Mouse (Mus musculus) kidney, embryonic 15.5 days (tissue): Measurements from ENCODE around the gene Mark3. TPM values are rescaled to one million over a fixed set of nuclear protein-coding genes. Genes with fewer than 3 reads are reported as not detected.
"Not testable (repeated sequence)": the region's sequence is repeated elsewhere in the genome, so short reads cannot be mapped to it uniquely, and the experiment has no call there.

ENCODE experiments used
- ATAC-seq: fragments of 200-750 bp; cut with Nextera tagmentation; replicated peaks from 2 replicates; pipeline ENCODE4 v1.8.0; 2017; ENCODE audit warnings: moderate TSS enrichment; ENCODE audit not compliant: low FRiP score
- H3K27ac ChIP-seq: fragments of 300-500 bp; sonication (generic); 2 replicates; pipeline ENCODE4 v1.5.1; 2015; ENCODE audit warnings: mild to moderate bottlenecking, inconsistent platforms
- H3K27me3 ChIP-seq: fragments of 300-500 bp; sonication (generic); 2 replicates; pipeline ENCODE4 v1.6.1; 2015; ENCODE audit warnings: inconsistent platforms
- H3K36me3 ChIP-seq: fragments of 300-500 bp; sonication (generic); 2 replicates; pipeline ENCODE4 v1.6.1; 2015; ENCODE audit warnings: inconsistent platforms
- H3K4me1 ChIP-seq: fragments of 300-500 bp; sonication (generic); 2 replicates; pipeline ENCODE4 v1.6.1; 2015; ENCODE audit warnings: inconsistent platforms
- H3K4me2 ChIP-seq: fragments of 300-500 bp; sonication (generic); 2 replicates; pipeline ENCODE4 v1.6.1; 2015; ENCODE audit warnings: moderate library complexity, mild to moderate bottlenecking, inconsistent platforms
- H3K4me3 ChIP-seq: fragments of 300-500 bp; sonication (generic); replicated peaks from 2 replicates; pipeline ENCODE4 v1.5.1; 2015; ENCODE audit warnings: mild to moderate bottlenecking, inconsistent platforms
- H3K9ac ChIP-seq: fragments of 300-500 bp; sonication (generic); 2 replicates; pipeline ENCODE4 v1.6.1; 2015; ENCODE audit warnings: mild to moderate bottlenecking, inconsistent platforms
- H3K9me3 ChIP-seq: fragments of 300-500 bp; sonication (generic); replicated peaks from 2 replicates; pipeline ENCODE4 v1.6.1; 2016; ENCODE audit warnings: inconsistent platforms
- WGBS: fragments of 180-500 bp; shearing (Covaris S2); methylation state at CpG from one replicate; pipeline ENCODE4 v1.1.7; 2015; ENCODE audit warnings: mixed read lengths; 5-methylcytosine and 5-hydroxymethylcytosine counted together
- polyA plus RNA-seq: library from polyadenylated mRNA; unstranded; fragments of >200 nt; fragmentation: Nextera tagmentation; extraction: Ambion mirVana; gene quantifications from 2 replicates; pipeline ENCODE4 v1.2.1, GENCODE M21; 2015

Mark3 gene
- polyA plus RNA-seq, 1 experiment from 2014 or later: 50.3 TPM

GRCm38 (mm10) chr12:111539041-111539345 lies 35.3 kb upstream of the Mark3 start:
- H3K36me3 ChIP-seq: peaks cover 48% of the 10 kb centered on the region
- no peak for ATAC-seq
- peak overlapping the region; percentile 60 for H3K4me2 ChIP-seq
- peak overlapping the region; percentile 98 for H3K27ac ChIP-seq
- peaks cover 34% of the 10 kb centered on the region for H3K4me1 ChIP-seq
- H3K9me3 ChIP-seq: no peaks in the 10 kb centered on the region
- peak overlapping the region; percentile 51 for H3K4me3 ChIP-seq
- WGBS: 1% methylated on average over 18 of the region's 18 CpGs
- H3K27me3 ChIP-seq: no peaks in the 10 kb centered on the region
- H3K9ac ChIP-seq: peak overlapping the region; percentile 98

- no peaks in the 10 kb centered on the region for H3K27me3 ChIP-seq
- ATAC-seq: no peak
- H3K4me2 ChIP-seq: no peak overlapping the region
- 89% methylated on average over 3 of the region's 3 CpGs for WGBS
- H3K4me1 ChIP-seq: no peaks in the 10 kb centered on the region
- no peaks in the 10 kb centered on the region for H3K9me3 ChIP-seq
- no peak overlapping the region for H3K4me3 ChIP-seq
- H3K36me3 ChIP-seq: peaks cover 61% of the 10 kb centered on the region
- H3K9ac ChIP-seq: no peak overlapping the region
- no peak overlapping the region for H3K27ac ChIP-seq
Observed at GRCm38 (mm10) chr12:111547070-111547469, 27.3 kb upstream of the Mark3 start.

- no peak overlapping the region for H3K27ac ChIP-seq
- no peak overlapping the region for H3K4me2 ChIP-seq
- no peak overlapping the region for H3K9ac ChIP-seq
- no peak overlapping the region for H3K4me3 ChIP-seq
- H3K9me3 ChIP-seq: no peaks in the 10 kb centered on the region
- H3K4me1 ChIP-seq: no peaks in the 10 kb centered on the region
- no peaks in the 10 kb centered on the region for H3K27me3 ChIP-seq
- no peak; the same call in 1 of the 2 replicates for ATAC-seq
- peaks cover 45% of the 10 kb centered on the region for H3K36me3 ChIP-seq
- 59% methylated on average over 2 of the region's 2 CpGs for WGBS
Observed at GRCm38 (mm10) chr12:111548555-111549289, 25.6 kb upstream of the Mark3 start.

GRCm38 (mm10) chr12:111550679-111551078 lies 23.6 kb upstream of the Mark3 start:
- Histone ChIP-seq H3K9ac (no peak overlapping the region), H3K9me3 (no peaks in the 10 kb centered on the region), H3K27me3 (no peaks in the 10 kb centered on the region), H3K27ac (no peak overlapping the region), H3K4me1 (no peaks in the 10 kb centered on the region), H3K36me3 (peaks cover 30% of the 10 kb centered on the region), H3K4me3 (no peak overlapping the region), H3K4me2 (no peak overlapping the region)
- no peak for ATAC-seq
- 62% methylated on average over 1 of the region's 1 CpGs for WGBS

DNA sequence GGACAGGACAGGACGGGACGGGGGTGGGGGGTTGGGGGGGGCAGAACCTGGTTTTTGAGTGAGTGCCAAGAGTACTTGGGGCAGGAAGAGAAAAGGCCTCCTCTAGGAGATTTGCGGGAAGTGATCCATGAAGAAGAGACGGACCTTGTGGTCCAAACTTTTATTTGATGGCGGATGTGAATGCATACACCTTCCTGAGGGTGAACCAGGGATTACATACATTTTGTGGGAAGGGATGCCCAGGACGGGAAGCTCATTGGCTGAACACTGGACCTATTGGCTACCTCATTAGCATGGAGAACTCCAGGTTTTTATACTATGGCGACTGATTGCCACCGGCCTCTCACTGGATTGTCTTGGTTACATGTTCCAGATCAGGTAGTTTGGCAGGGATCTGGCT lies 22.0 kb upstream of the Mark3 start:
- H3K9me3 ChIP-seq: no peaks in the 10 kb centered on the region
- no peak overlapping the region for H3K9ac ChIP-seq
- H3K36me3 ChIP-seq: peaks cover 16% of the 10 kb centered on the region
- ATAC-seq: no peak
- no peak overlapping the region for H3K4me3 ChIP-seq
- no peak overlapping the region for H3K27ac ChIP-seq
- no peaks in the 10 kb centered on the region for H3K4me1 ChIP-seq
- WGBS: 63% methylated on average over 8 of the region's 8 CpGs
- no peaks in the 10 kb centered on the region for H3K27me3 ChIP-seq
- no peak overlapping the region for H3K4me2 ChIP-seq

GRCm38 (mm10) chr12:111555357-111555756 lies 19.0 kb upstream of the Mark3 start:
- H3K4me2 ChIP-seq: no peak overlapping the region
- 68% methylated on average over 4 of the region's 4 CpGs for WGBS
- no peak for ATAC-seq
- H3K27ac ChIP-seq: no peak overlapping the region
- H3K36me3 ChIP-seq: no peaks in the 10 kb centered on the region
- no peak overlapping the region for H3K9ac ChIP-seq
- no peaks in the 10 kb centered on the region for H3K27me3 ChIP-seq
- H3K9me3 ChIP-seq: no peaks in the 10 kb centered on the region
- no peak overlapping the region for H3K4me3 ChIP-seq
- no peaks in the 10 kb centered on the region for H3K4me1 ChIP-seq

DNA sequence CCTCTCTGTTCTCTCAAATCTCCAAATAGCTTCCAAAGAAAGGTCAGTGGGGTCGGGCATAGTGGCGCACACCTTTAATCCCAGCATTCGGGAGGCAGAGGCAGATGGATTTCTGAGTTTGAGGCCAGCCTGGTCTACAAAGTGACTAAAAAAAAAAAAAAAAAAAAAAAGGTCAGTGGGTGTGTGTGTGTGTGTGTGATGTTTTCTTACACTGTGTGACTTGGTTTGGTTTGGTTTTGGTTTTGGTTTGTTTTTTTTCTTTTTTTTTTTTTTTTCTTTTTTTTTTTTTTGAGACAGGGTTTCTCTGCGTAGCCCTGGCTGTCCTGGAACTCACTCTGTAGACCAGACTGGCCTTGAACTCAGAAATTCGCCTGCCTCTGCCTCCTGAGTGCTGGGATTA lies 18.4 kb upstream of the Mark3 start:
- not testable (repeated sequence) for H3K4me2 ChIP-seq, ATAC-seq, H3K9ac ChIP-seq, H3K9me3 ChIP-seq, H3K27me3 ChIP-seq, H3K36me3 ChIP-seq, H3K4me3 ChIP-seq, H3K27ac ChIP-seq, H3K4me1 ChIP-seq
- WGBS: 83% methylated on average over 5 of the region's 5 CpGs

DNA sequence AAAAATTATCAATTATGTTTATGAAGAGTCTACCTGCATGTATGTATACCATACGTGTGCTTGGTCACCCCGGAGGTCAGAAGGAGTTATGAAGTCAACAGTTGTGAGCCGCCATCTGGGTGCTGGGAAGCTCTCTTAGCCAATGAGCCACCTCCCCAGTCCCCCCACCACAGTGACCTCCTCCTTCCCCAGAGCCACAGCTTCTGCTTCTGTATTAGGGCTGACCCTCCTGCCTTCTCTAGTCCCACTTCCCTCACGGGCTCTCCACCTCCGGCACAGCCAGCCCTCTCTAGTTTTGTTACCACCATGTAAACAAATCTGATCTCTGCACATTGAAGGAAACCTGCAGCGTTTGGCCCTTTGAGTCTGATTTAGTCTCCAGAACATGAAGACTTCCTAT lies 16.8 kb upstream of the Mark3 start:
- Histone ChIP-seq H3K4me2 (no peak overlapping the region), H3K4me3 (no peak overlapping the region), H3K9me3 (no peaks in the 10 kb centered on the region), H3K27me3 (no peaks in the 10 kb centered on the region), H3K9ac (no peak overlapping the region), H3K27ac (no peak overlapping the region), H3K4me1 (no peaks in the 10 kb centered on the region), H3K36me3 (no peaks in the 10 kb centered on the region)
- no peak for ATAC-seq
- 63% methylated on average over 6 of the region's 6 CpGs for WGBS

GRCm38 (mm10) chr12:111558655-111559054 lies 15.7 kb upstream of the Mark3 start:
- Histone ChIP-seq H3K4me1 (no peaks in the 10 kb centered on the region), H3K9ac (no peak overlapping the region), H3K4me2 (no peak overlapping the region), H3K36me3 (no peaks in the 10 kb centered on the region), H3K27ac (no peak overlapping the region), H3K27me3 (no peaks in the 10 kb centered on the region), H3K4me3 (no peak overlapping the region), H3K9me3 (no peaks in the 10 kb centered on the region)
- peak; percentile 64; the same call in 1 of the 2 replicates for ATAC-seq
- WGBS: 54% methylated on average over 2 of the region's 2 CpGs

DNA sequence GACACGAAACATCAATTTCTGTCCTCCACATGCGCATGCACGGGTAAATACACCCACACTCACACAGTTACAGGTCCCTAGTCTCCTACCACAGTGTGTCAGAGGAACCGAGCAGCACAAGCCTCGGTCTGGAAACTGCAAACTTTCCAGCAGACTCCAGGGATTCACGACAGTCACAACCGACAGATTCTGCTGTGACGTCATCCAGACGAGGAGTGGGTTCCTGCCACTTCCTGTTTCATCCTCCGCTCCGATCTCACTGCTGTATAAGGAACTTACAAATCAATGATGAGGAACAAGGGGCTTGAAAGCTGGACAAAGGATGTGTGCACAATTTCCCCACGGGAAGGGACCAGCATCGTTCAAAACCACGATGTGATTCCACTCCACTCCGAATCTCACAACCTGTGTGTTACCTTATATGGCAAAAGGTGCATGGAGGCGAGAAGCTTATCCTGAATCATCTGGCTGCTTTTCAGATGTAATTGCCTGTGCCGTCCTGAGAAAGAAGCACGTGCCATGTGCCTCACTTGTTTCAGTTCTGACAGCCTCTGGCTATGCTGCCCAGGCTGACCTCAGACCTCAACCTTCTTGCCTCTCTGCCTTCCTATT lies 14.6 kb upstream of the Mark3 start:
- Histone ChIP-seq H3K27ac (no peak overlapping the region), H3K4me2 (peak overlapping the region; percentile 43), H3K4me3 (peak overlapping the region; percentile 17), H3K9ac (no peak overlapping the region), H3K36me3 (no peaks in the 10 kb centered on the region), H3K27me3 (no peaks in the 10 kb centered on the region), H3K4me1 (no peaks in the 10 kb centered on the region), H3K9me3 (no peaks in the 10 kb centered on the region)
- 43% methylated on average over 18 of the region's 18 CpGs for WGBS
- ATAC-seq: no peak

DNA sequence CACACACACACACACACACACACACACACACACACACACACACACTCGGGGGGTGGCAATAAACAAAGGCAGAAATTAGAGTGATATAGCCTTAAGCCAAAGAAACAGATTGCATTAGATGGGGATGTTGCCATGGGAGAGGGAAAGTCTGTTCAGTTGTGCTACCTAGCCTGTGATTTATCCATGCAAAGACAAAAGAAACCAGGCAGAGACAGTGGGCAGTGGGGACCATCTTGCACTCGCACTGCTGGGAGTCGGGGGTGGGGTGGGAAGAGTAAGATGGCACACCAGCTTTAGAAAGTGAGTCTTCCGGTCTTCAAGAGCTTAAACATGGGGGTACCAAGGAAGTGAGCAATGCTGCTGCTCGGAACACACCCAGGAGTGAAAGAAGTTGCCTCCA lies 14.0 kb upstream of the Mark3 start:
- 73% methylated on average over 5 of the region's 5 CpGs for WGBS
- Histone ChIP-seq H3K4me1 (no peaks in the 10 kb centered on the region), H3K4me2 (no peak overlapping the region), H3K9me3 (no peaks in the 10 kb centered on the region), H3K36me3 (no peaks in the 10 kb centered on the region), H3K27ac (no peak overlapping the region), H3K9ac (no peak overlapping the region), H3K4me3 (no peak overlapping the region), H3K27me3 (no peaks in the 10 kb centered on the region)
- no peak for ATAC-seq

DNA sequence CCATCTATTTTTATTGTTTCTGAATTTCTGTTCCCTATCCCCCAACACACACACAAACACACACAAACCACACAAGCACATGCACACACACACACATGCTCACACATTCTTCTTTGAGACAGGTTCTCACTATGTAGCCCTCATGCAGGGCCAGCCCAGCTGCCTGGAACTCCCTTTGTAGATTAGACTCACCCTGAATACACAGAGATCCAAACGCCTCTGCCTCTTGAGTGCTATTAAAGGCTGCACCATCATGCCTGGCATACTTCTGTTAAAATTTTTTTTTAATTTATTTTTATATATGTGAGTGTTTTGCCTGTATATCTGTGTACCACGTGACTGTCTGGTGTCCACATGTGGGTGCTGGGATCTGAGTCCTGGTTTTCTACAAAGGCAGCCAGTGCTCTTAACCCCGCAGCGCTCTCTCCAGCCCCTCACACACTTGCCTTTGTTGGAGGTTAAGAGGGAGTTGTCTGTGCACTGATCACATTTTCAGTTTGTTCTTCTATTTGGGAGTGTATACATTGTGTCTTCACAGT lies 12.0 kb upstream of the Mark3 start:
- Histone ChIP-seq H3K36me3 (no peaks in the 10 kb centered on the region), H3K4me2 (no peak overlapping the region), H3K9me3 (no peaks in the 10 kb centered on the region), H3K4me3 (no peak overlapping the region), H3K27me3 (no peaks in the 10 kb centered on the region), H3K9ac (no peak overlapping the region), H3K4me1 (no peaks in the 10 kb centered on the region), H3K27ac (peak overlapping the region; percentile 37)
- 42% methylated on average over 4 of the region's 4 CpGs for WGBS
- ATAC-seq: no peak
